Mouse (Mus musculus): ENCODE data around the gene A930004D18Rik. TPM values are rescaled to one million over a fixed set of nuclear protein-coding genes. Genes with fewer than 3 reads are reported as not detected.

Gene A930004D18Rik
- polyA plus RNA-seq (2017; shearing (Covaris generic)), result 0.11 TPM

GRCm38 (mm10) chr2:18037491-18037890 lies at the start of gene A930004D18Rik:
A930004D18Rik (minus strand) TSS chr2:18037737.

DNA sequence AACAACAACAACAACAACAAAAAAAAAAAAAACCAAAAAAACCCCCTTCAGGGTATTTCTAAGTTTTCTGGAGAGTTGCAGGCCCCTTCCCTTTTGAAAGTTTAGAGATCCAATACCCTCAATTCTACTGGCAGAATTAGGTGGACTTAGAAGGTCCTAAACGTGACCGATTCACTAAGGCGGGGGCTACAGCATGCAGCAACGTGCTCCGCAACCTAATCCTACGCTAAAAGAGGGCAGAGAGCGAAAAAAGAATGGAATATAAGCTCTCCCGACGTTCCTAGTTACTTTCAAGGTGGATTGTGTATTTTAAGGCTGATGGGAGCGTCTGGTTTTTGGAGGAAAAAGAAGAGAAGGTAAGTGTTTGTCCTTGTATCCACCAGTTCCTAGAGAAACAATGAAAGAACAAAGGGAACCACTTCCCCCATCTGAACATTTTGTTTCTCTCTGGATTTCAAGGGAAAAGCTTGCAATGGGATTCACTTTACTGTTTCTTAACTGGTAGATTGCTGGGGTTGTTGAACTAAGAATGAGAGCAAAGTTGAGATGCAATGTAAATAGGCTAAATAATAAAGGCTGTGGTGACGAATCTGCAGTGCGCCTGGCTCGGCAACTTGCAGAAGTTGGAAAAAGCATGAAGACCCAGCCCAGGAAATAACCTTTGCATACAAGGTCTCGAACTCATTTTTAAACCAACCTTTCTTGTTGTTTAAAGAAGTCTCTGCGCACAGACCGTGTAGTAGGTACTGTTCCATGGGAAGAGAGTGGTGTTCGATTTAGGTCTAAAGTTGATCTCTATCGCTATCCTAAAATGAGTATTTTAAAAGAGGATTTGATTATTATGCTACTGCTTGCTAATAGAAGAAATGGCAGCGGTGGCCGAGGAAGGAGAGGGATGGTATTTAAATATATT lies 17.7 kb upstream of the A930004D18Rik start, which contains the start of gene Mllt10:
TSS of gene Mllt10 (plus strand) at position 222 of the 913 bp plus-strand sequence.

GRCm38 (mm10) chr2:18048453-18049075 lies 11.0 kb upstream of the A930004D18Rik start, which contains the start of gene Skida1:
Skida1 (minus strand) TSS chr2:18049051.

DNA sequence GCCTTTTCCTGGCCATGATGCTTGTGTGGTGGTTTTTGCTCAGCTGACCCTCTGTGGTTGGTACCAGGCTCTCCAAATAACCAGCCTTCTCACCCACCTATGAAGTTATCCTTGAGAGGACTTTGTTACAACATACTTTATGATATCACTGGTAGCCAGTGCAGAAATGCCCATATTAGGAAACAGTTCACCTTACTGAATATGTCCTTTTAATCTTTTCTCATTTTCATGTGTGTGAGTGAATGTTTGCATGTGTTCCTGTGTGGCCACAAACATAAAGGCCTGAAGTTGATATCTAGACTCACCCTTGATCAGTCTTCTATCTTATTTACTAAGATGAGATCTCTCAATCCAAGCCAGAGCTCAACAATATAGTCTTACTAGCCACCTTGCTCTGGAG lies 40.7 kb downstream of the A930004D18Rik start, which contains the start of gene H2al2a:
TSS of gene H2al2a (minus strand) at position 101 of the 400 bp plus-strand sequence.

Other genes with a start within 250 kb of the A930004D18Rik start
- not detected for gene H2al2a, start 40.8 kb downstream of the A930004D18Rik start, polyA plus RNA-seq (2017; shearing (Covaris generic))
- not detected for gene Skida1, start 11.3 kb upstream of the A930004D18Rik start, polyA plus RNA-seq (2017; shearing (Covaris generic))
- 99.0 TPM for gene Mllt10, start 17.5 kb upstream of the A930004D18Rik start, polyA plus RNA-seq (2017; shearing (Covaris generic))